In genomic region chr6:124941679-124942078, GRCm38 (mm10) we compare ENCODE assay signal across 34 mouse cellular contexts. TPM values are rescaled to one million over a fixed set of nuclear protein-coding genes. Genes with fewer than 3 reads are reported as not detected.
"Had no signal": no experiment of that assay in that cellular context is flagged by ENCODE, and none has a peak within 500 bp of the region (broad histone marks: within the 10 kb centered on the region; RNA-seq: fewer than 3 reads in every experiment).

No protein-coding gene starts in this region.

- H3K4me1 ChIP-seq: heart, embryonic 10.5 days; heart, embryonic 12.5 days; heart, embryonic 13.5 days; heart, embryonic 15.5 days; hindbrain, embryonic 10.5 days; hindbrain, embryonic 12.5 days; hindbrain, embryonic 13.5 days; hindbrain, embryonic 15.5 days; kidney, embryonic 15.5 days had no signal

- H3K4me2 ChIP-seq: heart, embryonic 11.5 days; heart, embryonic 12.5 days; heart, embryonic 13.5 days; heart, embryonic 15.5 days; hindbrain, embryonic 12.5 days; hindbrain, embryonic 13.5 days; hindbrain, embryonic 14.5 days; hindbrain, embryonic 15.5 days; kidney, embryonic 15.5 days had no signal

- H3K27ac ChIP-seq: heart, embryonic 10.5 days; heart, embryonic 13.5 days; heart, embryonic 15.5 days; hindbrain, embryonic 10.5 days; hindbrain, embryonic 12.5 days; hindbrain, embryonic 13.5 days; hindbrain, embryonic 14.5 days; hindbrain, embryonic 15.5 days; hindbrain, postnatal 0 days; kidney, embryonic 15.5 days; kidney, postnatal 0 days; layer of hippocampus, adult 2 months; left cerebral cortex, adult 2 months had no signal

- ATAC-seq: hindbrain, embryonic 16.5 days; hindbrain, postnatal 0 days; inflammation-experienced regulatory T-cells, adult 6 months had no signal

- DNase-seq: heart, postnatal 10 days; heart, postnatal 14 days; heart, postnatal 36 days; heart, postnatal 4 days; kidney, adult 11 months; kidney, adult 18-20 months; kidney, adult 2 months; kidney, adult 8-10 months; kidney, adult 9 months; kidney, postnatal 10 days; kidney, postnatal 14 days; kidney, postnatal 25 days; kidney, postnatal 36 days; kidney, postnatal 4 days; layer of hippocampus, adult 9-11 months; layer of hippocampus, postnatal 36 days had no signal

- H3K27me3 ChIP-seq: heart, embryonic 12.5 days; heart, embryonic 13.5 days; heart, embryonic 15.5 days; hindbrain, embryonic 12.5 days; hindbrain, embryonic 13.5 days; hindbrain, embryonic 15.5 days; kidney, embryonic 15.5 days had no signal

- H3K9me3 ChIP-seq: heart, embryonic 10.5 days; heart, embryonic 12.5 days; heart, embryonic 13.5 days; heart, embryonic 15.5 days; hindbrain, embryonic 10.5 days; hindbrain, embryonic 12.5 days; hindbrain, embryonic 13.5 days; hindbrain, embryonic 15.5 days; kidney, embryonic 15.5 days had no signal

- H3K4me3 ChIP-seq: heart, embryonic 10.5 days; heart, embryonic 12.5 days; heart, embryonic 13.5 days; heart, embryonic 15.5 days; hindbrain, embryonic 10.5 days; hindbrain, embryonic 12.5 days; hindbrain, embryonic 13.5 days; hindbrain, embryonic 15.5 days; kidney, embryonic 15.5 days; layer of hippocampus, adult 2 months; left cerebral cortex, adult 2 months had no signal

- H3K9ac ChIP-seq: heart, embryonic 12.5 days; heart, embryonic 13.5 days; heart, embryonic 15.5 days; hindbrain, embryonic 12.5 days; hindbrain, embryonic 13.5 days; hindbrain, embryonic 14.5 days; hindbrain, embryonic 15.5 days; kidney, embryonic 15.5 days had no signal

RNA-seq across cellular contexts. Expression of gene Cd4, which starts 53.7 kb away (rescaled TPM):
- polyA plus RNA-seq: heart, embryonic 11.5 days; heart, embryonic 12.5 days; heart, embryonic 13.5 days; hindbrain, embryonic 10.5 days; kidney, embryonic 14.5 days had no signal
